Mouse (Mus musculus): ENCODE data around the gene BC037034. TPM values are rescaled to one million over a fixed set of nuclear protein-coding genes. Genes with fewer than 3 reads are reported as not detected.

Gene BC037034
- polyA plus RNA-seq (2017; shearing (Covaris generic)), result 8.7 TPM

DNA sequence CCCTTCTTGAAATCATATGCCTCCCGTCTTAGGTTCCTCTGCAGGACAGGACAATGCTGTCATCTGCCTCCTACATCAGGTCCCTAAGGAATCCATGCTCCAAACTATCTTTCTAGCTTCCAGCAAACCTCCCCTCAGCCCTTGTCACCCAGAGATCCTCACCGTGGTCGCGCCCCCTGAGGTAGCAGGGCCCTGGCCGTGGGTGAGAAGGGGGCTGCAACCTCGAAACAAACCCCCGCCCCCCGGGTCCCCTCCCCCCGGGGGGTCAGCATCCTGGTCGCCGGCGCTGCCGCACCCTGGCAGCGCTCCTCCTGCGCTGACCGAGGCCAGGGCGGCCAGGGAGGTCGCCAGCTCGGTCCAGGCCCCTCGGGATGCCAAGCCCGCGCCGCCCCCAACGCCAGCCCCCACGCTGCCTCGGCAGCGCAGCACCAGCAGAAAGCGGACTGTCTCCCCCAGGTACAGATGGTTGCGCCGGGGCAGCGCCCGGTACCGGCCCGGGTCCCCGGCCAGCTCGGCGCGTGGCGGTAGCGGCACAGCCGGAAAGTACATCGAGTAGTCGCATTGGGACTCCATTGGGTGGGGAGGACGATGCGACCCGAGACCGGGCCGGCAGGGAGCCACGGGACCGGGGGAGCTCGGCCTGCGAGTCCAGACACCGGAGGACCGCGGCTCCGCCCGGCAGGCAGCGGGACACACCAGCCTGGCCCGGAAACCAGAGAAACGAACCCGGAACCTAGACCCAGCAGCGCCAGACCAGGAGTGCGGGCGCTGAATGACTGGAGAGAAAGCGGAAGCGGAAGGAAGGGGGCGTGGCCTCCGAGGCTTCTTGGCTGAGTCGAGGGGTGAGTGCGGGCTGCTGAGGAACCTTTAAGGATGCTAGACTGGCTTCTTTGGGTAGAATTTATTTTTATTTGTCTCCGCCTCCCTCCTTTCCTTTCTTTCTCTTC lies at the start of gene BC037034:
BC037034 (minus strand) TSS at position 774 of the 947 bp plus-strand sequence.

DNA sequence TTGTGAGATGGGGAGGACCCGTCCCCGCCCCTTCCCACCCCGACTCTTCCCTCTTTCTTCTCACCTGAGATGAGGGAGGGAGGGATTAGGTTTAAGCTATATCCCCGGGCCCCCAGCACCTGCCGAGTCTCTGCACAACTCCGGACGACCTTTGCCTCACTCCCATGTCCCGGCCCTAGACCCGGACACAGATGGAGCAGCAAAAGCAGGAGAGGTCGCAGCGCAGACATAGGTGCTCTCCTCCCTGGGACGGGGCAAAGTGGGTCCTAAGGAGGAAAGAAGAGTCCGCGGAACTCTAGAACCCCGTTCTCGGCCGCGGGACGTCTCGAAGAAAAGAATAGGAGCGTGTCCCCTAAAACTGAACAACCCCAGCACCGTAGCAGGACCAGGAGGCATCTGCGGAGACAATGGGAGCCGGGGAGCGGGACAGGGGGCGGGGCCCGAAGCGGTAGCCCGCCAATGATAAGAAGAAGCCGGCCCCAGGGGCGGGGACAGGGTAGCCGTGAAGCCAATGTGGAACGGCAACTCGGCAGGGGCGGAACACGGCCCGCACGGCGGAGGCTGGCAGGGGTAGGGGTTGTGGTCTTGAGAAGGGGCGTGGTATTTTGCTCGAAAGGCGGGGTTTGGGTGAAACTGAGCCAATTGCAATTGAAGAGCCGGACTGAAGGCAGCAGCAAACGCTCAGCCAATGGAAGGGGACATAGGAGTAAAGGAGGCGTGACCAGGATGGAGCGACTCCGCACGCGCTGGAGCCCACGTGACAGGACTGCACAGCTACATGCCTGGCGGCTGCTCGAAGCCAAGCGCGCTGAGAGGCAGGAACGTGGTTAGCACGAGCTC lies 16.0 kb upstream of the BC037034 start, which contains the start of the genes Gm43720, Gpc2 and Stag3:
Gm43720 (minus strand) TSS at position 374 of the 840 bp plus-strand sequence.
Gpc2 (minus strand) TSS at position 421 of the 840 bp plus-strand sequence.
Stag3 (plus strand) TSS at position 656 of the 840 bp plus-strand sequence.

DNA sequence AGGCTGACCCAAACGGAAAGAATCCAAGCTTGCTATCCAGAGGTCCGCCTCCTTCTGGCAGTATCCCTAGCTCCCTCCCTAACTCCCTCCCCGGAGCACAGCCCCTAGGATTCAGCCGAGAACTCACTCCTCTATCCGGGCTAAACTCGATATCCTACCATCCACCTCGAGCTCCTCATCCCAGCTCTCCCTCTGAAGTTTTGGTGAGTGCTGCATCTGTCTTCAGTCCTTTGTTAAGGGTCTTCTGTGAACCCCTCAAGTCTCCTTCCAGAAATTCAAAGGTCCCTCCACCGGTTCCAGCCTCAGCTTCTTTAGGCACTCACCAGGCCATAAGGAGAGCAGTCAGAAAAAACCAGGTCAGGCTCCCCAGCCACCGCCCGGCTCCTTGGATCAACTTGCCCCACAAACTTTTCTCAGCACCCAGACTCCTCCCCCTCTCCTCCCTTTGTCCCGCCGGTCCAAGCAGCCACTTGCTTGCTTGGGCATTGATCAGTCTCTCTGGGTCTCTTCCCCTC lies 8.6 kb upstream of the BC037034 start, which contains the start of gene Gal3st4:
Gal3st4 (minus strand) TSS at position 432 of the 515 bp plus-strand sequence.

DNA sequence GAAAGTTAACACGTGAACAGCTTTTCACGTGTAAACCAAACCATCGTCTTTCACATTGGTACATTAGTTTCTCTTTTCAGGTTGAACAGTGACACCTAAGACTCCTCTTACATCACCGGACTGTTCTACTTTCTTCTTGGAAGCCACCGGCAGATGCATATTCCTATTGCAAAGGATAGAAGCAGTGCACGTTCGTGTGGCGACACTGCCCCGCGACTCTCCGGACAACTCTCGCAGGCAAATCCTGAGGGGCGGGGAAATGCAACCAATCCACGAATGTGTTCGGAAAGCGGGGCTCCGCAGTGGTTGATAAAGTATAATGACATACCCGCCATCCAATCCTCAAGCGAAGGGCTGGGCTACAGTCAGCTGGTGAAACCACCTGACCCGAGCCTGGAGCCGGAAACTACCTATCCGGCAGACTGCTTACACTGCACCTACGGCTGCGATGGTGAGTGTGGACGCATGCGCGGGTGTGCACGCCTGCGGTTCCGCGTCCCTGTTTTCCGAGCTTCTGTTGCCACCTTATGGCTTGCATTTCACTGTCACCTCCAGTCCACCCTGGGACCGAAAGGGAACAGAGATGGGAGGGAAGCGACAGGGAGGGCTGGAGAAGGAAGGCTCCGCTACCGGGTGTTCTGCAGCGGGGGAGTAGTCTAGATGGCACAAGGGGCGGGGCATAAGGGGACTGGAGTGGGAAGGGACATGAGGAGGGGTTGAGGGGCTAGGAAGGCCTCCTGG lies 8.3 kb downstream of the BC037034 start, which contains the start of gene Lamtor4:
Lamtor4 (plus strand) TSS at position 130 of the 741 bp plus-strand sequence.

DNA sequence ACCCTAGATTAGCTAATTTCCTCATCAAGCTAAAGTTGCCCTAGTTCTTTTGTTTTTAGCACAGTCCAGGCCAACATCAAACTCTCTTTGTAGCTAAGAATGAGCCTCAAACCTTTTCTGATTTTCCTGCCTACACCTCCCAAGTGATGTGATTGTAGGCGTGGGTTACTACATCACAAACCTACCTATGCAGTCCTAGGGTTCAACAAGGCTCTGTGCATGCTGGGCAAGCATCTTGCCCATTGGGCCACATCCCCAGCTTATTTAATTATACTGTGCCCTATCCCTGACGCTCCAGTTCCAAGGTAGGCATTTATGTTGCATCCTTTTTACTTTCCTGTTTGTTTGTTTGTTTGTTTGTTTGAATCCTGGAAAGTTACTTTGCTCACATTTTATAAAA lies 38.1 kb downstream of the BC037034 start, which contains the start of gene Nxpe5:
Nxpe5 (plus strand) TSS at position 199 of the 400 bp plus-strand sequence.

Other genes starting within 250 kb of the BC037034 start
- gene Smok3a, start 242.8 kb downstream of the BC037034 start, polyA plus RNA-seq (2017; shearing (Covaris generic)), result not detected
- gene Smok3b, start 242.6 kb downstream of the BC037034 start, polyA plus RNA-seq (2017; shearing (Covaris generic)), result not detected
- gene Smok3c, start 210.8 kb downstream of the BC037034 start, polyA plus RNA-seq (2017; shearing (Covaris generic)), result not detected
- gene Zkscan1, start 178.9 kb downstream of the BC037034 start, polyA plus RNA-seq (2017; shearing (Covaris generic)), result 24.7 TPM
- gene Zscan21, start 147.1 kb downstream of the BC037034 start, polyA plus RNA-seq (2017; shearing (Covaris generic)), result 32.2 TPM
- gene Zfp113, start 108.3 kb downstream of the BC037034 start, polyA plus RNA-seq (2017; shearing (Covaris generic)), result 24.1 TPM
- 241 TPM for gene Cops6, start 103.0 kb downstream of the BC037034 start, polyA plus RNA-seq (2017; shearing (Covaris generic))
- 10.2 TPM for gene Ap4m1, start 92.0 kb downstream of the BC037034 start, polyA plus RNA-seq (2017; shearing (Covaris generic))
- gene Mcm7, start 91.6 kb downstream of the BC037034 start, polyA plus RNA-seq (2017; shearing (Covaris generic)), result 89.5 TPM
- gene Taf6, start 76.6 kb downstream of the BC037034 start, polyA plus RNA-seq (2017; shearing (Covaris generic)), result 55.2 TPM
- gene Cnpy4, start 76.5 kb downstream of the BC037034 start, polyA plus RNA-seq (2017; shearing (Covaris generic)), result 20.6 TPM
- 0.35 TPM for gene Mblac1, start 69.7 kb downstream of the BC037034 start, polyA plus RNA-seq (2017; shearing (Covaris generic))
- gene Nxpe5, start 38.1 kb downstream of the BC037034 start, polyA plus RNA-seq (2017; shearing (Covaris generic)), result not detected
- 121 TPM for gene Lamtor4, start 8.6 kb downstream of the BC037034 start, polyA plus RNA-seq (2017; shearing (Covaris generic))
- gene Gal3st4, start 8.8 kb upstream of the BC037034 start, polyA plus RNA-seq (2017; shearing (Covaris generic)), result 0.92 TPM
- not detected for gene Gm43720, start 15.9 kb upstream of the BC037034 start, polyA plus RNA-seq (2017; shearing (Covaris generic))
- 3.0 TPM for gene Gpc2, start 16.0 kb upstream of the BC037034 start, polyA plus RNA-seq (2017; shearing (Covaris generic))
- 1.1 TPM for gene Stag3, start 16.2 kb upstream of the BC037034 start, polyA plus RNA-seq (2017; shearing (Covaris generic))
- gene Pvrig, start 77.9 kb upstream of the BC037034 start, polyA plus RNA-seq (2017; shearing (Covaris generic)), result 15.3 TPM
- 30.2 TPM for gene Zfp157, start 177.4 kb upstream of the BC037034 start, polyA plus RNA-seq (2017; shearing (Covaris generic))